Mouse (Mus musculus) kidney, adult 9 months (tissue): ENCODE measurements around the gene Lpgat1.

Experiments
- DNase-seq: peaks from one replicate; pipeline ENCODE4 v3.0.0; 2022

Gene Lpgat1

GRCm38 (mm10) chr1:191717601-191718498 is at the start of gene Lpgat1:
Lpgat1 (plus strand) TSS chr1:191717834.
- DNase-seq: peak; percentile 88

GRCm38 (mm10) chr1:191668030-191668429 is 49.6 kb upstream of the Lpgat1 start:
- DNase-seq: no peak

DNA sequence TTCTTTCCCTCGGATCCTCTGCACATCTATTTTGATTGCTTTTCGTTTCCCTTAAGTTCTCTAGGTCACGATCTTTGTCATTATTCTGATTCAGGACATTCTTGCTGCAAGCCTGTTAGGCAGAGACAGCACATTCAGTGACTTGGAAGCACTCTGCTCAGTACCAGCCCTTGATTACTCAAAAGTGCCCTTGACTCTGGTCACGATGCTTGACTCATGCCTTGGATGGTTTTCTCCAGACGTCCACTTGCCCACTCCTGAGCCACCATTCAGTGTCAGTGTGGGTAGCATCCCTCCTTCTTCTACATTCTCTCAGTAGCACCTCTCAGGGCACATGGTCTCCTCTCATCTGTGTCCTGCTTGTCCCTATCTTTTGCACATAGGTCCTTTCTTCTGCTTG is 43.6 kb upstream of the Lpgat1 start:
- no peak for DNase-seq

GRCm38 (mm10) chr1:191681633-191682032 is 36.0 kb upstream of the Lpgat1 start:
- no peak for DNase-seq

DNA sequence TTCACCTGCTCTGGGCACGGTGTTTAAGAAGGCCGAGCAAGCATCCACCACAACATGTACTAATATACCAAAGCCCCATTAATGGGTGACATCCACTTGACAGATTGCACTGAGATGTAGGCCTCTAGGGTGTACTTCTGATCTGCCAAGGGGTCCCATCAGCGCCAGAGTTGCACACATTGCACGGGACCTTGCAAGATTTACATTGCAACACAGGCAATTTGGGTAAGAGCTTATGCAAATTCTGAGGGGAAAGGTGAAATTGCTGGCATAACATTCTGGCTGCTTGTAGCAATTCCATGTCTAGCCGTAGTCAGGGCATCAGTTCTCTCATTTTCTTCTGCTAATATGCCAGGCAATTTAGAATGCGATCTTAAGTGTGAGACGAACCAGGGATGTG is 30.1 kb upstream of the Lpgat1 start:
- DNase-seq: no peak

DNA sequence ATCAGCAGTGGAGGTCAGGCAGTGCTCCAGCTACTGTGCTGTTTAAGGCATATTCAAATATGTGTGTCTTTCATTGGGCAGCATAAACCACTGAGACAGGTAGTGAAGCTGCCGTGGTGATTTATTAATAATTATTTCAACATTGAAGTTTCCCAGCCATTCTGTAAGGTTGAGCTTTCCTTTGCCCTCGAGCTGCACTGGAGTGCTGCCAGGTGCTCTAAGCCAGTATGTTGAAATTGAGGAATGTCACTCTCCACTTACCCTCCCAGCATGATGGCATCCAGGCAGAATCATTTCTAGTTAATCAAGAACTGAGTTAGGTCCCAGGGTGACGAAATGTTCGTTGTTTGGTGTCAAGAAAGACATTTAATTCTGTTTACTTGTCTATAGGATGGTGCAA is 24.4 kb upstream of the Lpgat1 start:
- DNase-seq: peak; percentile 74

DNA sequence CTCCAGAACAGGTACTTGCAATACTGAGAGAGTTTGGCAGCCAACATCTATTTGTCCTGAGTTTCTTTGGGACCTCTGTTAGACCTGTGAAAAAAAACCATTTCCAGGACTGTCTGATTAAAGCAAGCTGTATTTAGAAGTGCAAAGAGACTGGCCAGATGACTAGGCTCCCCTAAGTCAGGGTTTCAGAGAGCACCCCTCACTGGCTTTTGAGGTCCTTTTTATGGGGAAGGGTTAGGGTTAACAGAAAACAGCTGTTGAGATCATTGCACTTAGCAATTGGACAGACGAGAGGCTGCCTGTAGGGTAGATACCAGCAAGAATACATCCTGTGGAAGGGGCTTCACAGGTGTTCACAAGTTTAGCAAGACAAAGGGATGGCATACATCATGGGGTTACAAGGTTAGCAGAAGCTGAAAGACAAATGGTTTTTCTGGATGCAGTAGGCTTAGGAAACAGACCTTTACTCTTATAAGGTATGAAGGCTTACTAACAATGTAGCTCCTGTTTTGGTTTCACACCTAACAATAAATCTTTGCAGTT is 19.3 kb upstream of the Lpgat1 start:
- DNase-seq: no peak

DNA sequence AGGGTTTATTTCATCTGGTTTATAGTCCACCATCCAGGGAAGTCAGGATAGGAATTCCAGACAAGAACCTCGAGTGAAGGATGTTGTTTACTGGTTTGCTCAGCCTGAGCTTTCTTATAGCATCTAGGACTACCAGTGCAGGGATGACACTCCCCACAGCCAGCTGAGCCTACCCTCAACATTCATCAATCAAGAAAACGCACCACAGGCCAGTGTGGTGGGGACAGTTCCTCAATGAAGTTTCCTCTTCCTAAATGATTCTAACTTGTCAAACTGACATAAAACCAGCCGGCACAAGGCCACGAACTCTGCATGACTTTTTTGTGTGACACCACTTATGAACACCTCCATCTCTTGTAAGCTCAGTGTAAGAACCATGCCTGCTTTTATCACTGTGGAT is 13.1 kb upstream of the Lpgat1 start:
- DNase-seq: no peak

GRCm38 (mm10) chr1:191706541-191707078 is 11.0 kb upstream of the Lpgat1 start:
- DNase-seq: no peak

- DNase-seq: no peak
Measured at GRCm38 (mm10) chr1:191709811-191710210, 7.8 kb upstream of the Lpgat1 start.

GRCm38 (mm10) chr1:191712224-191712838 is 5.3 kb upstream of the Lpgat1 start:
- no peak for DNase-seq

DNA sequence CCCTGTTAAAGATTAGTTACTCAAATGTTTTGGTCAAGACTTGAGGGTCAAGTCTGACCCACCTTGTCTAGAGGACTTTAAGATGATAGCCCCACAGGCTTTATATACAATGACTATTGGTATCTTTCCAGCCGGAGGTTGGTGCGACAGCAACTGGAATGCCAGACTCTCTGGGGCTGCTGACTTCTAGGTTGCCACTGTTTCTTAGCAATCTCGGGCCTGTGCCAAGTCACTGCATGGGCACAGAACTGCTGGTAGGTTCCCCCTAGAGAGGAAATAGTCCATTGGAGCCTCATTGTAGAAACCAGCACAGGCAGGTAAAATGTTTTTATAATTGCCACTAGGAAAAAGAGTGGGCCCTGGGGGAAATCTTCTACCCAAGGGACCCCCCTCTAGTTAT is 3.8 kb upstream of the Lpgat1 start:
- peak; percentile 35 for DNase-seq

DNA sequence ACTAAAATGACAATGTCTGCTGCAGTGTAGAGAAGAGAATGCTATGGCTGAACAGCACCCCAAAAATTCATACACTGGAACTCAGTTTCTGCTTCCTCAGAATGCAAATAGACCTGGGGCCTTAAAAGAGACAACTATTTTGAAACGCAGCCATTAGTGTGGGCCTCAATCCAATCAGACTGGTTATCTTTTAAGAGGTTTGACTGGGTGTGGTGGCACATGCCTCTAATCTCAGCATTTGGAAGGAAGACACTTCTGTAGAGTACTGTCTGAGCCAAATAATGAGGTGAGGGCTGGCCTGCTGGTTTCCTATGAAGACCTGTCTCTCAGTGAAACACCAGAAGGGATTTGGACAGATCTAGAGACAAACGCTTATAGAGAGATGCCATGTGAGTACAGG is 2.5 kb upstream of the Lpgat1 start:
- no peak for DNase-seq

- no peak for DNase-seq
Measured at GRCm38 (mm10) chr1:191717141-191717540, 493 bp upstream of the Lpgat1 start.

GRCm38 (mm10) chr1:191718522-191719281 is 1.1 kb downstream of the Lpgat1 start:
- DNase-seq: peak; percentile 68

DNA sequence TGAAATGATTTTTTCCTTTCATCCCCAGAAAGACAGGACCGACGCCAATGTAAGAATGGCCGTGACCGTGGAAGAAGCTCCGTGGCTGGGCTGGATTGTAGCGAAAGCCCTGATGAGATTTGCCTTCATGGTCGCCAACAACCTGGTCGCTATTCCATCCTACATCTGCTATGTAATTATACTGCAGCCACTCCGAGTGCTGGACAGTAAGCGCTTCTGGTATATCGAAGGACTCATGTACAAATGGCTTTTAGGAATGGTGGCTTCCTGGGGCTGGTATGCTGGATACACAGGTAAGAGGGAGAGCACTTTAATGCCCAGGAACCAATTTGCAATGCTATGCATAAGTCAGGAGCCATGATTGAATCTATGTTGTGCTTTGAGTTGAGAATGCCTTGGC is 1.7 kb downstream of the Lpgat1 start:
- DNase-seq: peak; percentile 26

- no peak for DNase-seq
Measured at GRCm38 (mm10) chr1:191720419-191720818, 2.8 kb downstream of the Lpgat1 start.

DNA sequence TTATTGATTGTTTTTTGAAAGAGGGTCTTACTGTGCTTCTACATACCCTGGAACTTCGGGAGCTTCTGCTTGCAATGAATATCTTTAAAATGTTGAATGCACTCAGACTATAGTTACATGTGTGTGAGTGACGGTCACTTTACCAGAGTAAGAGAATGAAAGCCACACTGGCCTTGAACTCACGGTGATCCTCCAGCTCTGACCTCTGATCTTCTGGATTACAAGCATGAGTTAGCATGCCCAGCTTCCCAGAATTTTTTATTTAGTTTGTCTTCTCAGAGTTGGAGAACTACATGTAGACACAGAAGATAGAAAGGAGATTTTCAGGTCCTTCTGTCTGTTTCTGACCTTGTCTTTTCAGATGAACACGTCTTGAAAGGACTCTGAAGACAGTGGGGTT is 5.1 kb downstream of the Lpgat1 start:
- no peak for DNase-seq

- DNase-seq: no peak
Measured at GRCm38 (mm10) chr1:191723675-191724074, 6.0 kb downstream of the Lpgat1 start.

- no peak for DNase-seq
Measured at GRCm38 (mm10) chr1:191724385-191725061, 6.9 kb downstream of the Lpgat1 start.

DNA sequence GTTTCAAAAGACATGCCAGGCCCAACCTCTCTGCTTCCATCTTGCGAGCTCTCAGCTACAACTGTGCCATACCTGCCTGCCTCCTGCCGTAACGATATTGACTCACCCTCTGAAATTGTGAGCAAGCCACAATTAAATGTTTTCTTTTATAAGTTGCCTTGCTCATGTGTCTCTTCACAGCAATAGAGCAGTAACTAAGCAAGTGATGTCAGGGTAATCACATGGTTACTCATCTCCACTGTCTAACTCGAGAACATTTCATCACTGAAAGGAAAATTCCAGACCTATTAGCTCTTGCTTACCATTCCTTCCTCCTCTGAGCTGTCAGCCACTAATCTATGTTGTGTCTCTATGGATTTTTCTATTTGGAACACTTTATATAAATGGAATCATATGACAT is 15.0 kb downstream of the Lpgat1 start:
- no peak for DNase-seq

DNA sequence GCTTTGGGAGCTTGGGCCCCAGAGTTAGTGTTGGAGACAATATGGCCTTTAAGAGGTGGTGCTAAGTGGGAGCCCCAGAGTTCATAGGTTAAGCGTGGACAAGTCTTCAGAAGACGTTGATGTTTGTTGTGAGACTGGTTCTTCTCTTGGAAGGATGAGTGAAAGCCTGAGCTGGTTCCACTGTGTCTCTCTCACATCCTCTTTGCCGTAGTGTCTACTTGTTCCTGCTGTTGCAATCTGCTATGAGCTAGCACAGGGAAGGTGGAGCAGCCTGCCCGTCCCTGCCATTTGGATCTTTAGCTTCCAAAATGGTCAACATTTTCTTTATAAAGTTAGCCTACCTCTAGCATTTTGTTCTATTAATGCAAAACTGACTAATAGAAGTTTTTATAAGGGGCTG is 16.2 kb downstream of the Lpgat1 start:
- DNase-seq: no peak

GRCm38 (mm10) chr1:191736425-191736824 is 18.8 kb downstream of the Lpgat1 start:
- DNase-seq: no peak
